Mouse (Mus musculus) kidney, adult 2 months (tissue): ENCODE results near the gene Mrpl38. TPM values are rescaled to one million over a fixed set of nuclear protein-coding genes. Genes with fewer than 3 reads are reported as not detected.
"Not testable (repeated sequence)": the region's sequence is repeated elsewhere in the genome, so short reads cannot be mapped to it uniquely, and the experiment has no call there.

Experiments used
- DNase-seq: peaks from one replicate; pipeline ENCODE4 v3.0.0; 2021
- H3K27ac ChIP-seq: fragments of 200-500 bp; 2 replicates; pipeline ENCODE4 v1.5.1; 2012; ENCODE audit warnings: low read depth, low read length, control low read depth, inconsistent platforms; ENCODE audit not compliant: insufficient read depth
- H3K27me3 ChIP-seq: fragments of 200-500 bp; replicated peaks from 2 replicates; pipeline ENCODE4 v1.6.1; 2012; ENCODE audit warnings: mild to moderate bottlenecking, moderate library complexity, low read length, inconsistent platforms; ENCODE audit not compliant: control insufficient read depth, insufficient read depth
- H3K36me3 ChIP-seq: fragments of 200-500 bp; 2 replicates; pipeline ENCODE4 v1.6.1; 2012; ENCODE audit warnings: mild to moderate bottlenecking, moderate library complexity, low read length, inconsistent platforms; ENCODE audit not compliant: control insufficient read depth, insufficient read depth
- H3K4me1 ChIP-seq: fragments of 200-500 bp; 2 replicates; pipeline ENCODE4 v1.6.1; 2011; ENCODE audit warnings: low read length; ENCODE audit not compliant: control insufficient read depth, insufficient read depth
- H3K4me3 ChIP-seq: fragments of 200-500 bp; 2 replicates; pipeline ENCODE4 v1.5.1; 2011; ENCODE audit warnings: mild to moderate bottlenecking, low read depth, low read length, control low read depth; ENCODE audit not compliant: insufficient read depth
- CTCF ChIP-seq: fragments of 200-500 bp; conservative IDR thresholded peaks from 2 replicates; pipeline ENCODE4 v1.5.1; 2011; ENCODE audit warnings: low read depth, mild to moderate bottlenecking, control low read depth, low read length, moderate library complexity, mixed read lengths; ENCODE audit not compliant: insufficient read depth, insufficient read length
- POLR2A ChIP-seq: fragments of 200-500 bp; IDR thresholded peaks from one replicate; pipeline ENCODE4 v1.6.1; 2011; ENCODE audit warnings: low read depth, low read length, control low read depth
- WGBS: fragments of 180-500 bp; shearing (Covaris S2); methylation state at CpG from one replicate; pipeline ENCODE4 v1.1.7; 2018; 5-methylcytosine and 5-hydroxymethylcytosine counted together
- polyA plus RNA-seq: library from polyadenylated mRNA; depleted of rRNA; stranded (reverse); fragments of >200 nt; gene quantifications from 2 replicates; pipeline ENCODE4 v1.2.3, GENCODE M21; 2012

Mrpl38 gene
- polyA plus RNA-seq, 1 experiment, result 70.7 TPM

DNA sequence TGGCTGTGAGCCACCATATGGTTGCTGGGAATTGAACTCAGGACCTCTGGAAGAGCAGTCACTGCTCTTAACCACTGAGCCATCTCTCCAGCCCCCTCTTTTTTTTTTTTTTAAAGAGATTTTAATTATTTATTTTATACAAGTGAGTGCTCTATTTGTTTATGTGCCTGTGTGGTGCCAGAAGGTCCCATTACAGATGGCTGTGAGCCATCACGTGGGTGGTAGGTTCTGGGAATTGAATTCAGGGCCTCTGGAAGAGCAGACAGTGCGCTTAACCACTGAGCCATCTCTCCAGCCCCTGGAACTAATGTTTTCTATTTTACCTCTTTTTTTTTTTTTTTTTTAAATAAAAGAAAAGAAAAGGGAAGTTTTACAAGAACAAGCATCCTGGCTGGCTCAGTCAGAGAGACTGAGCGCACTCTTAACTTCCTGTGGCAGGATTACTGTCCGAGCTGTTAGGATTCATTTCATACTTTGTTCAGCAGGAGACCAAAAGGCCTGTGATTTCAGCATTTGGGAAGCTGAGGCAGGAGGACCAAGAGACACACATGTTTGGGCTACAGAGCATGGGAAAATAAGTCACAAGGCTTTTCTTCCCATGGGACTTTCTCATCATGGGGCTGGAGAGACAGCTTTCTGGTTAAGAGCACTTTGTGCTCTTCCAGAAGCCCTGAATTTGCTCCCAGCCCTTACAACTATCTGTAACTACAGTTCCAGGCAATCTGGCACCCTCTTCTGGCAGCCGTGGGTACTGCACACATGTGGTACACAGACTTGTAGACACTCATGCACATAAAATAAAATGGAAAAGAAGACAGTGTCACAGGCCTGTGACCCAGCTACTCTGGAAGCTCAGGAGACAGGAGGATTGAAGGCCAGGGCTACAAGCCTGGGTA lies 42.2 kb downstream of the Mrpl38 start:
- H3K36me3 ChIP-seq, result no peaks in the 10 kb centered on the region
- 84% methylated on average over 5 of the region's 5 CpGs for WGBS
- DNase-seq, result peak; percentile 29
- no peaks in the 10 kb centered on the region for H3K27me3 ChIP-seq
- TF ChIP-seq CTCF (peak; percentile 54), POLR2A (no peak)
- H3K27ac ChIP-seq, result no peak overlapping the region
- no peak overlapping the region for H3K4me3 ChIP-seq
- peaks cover 24% of the 10 kb centered on the region for H3K4me1 ChIP-seq

- TF ChIP-seq CTCF, result no peak
- no peak for TF ChIP-seq POLR2A
- Histone ChIP-seq H3K36me3 (no peaks in the 10 kb centered on the region), H3K27me3 (no peaks in the 10 kb centered on the region), H3K27ac (peak overlapping the region; percentile 62), H3K4me3 (no peak overlapping the region), H3K4me1 (peaks cover 16% of the 10 kb centered on the region)
- DNase-seq, result peak; percentile 92
- WGBS, result 46% methylated on average over 3 of the region's 3 CpGs
These were observed 43.1 kb downstream of the Mrpl38 start for GRCm38 (mm10) chr11:116095573-116095972.

- DNase-seq, result peak; percentile 60
- no peaks in the 10 kb centered on the region for H3K36me3 ChIP-seq
- no peak for TF ChIP-seq POLR2A
- no peak for TF ChIP-seq CTCF
- WGBS, result 48% methylated on average over 16 of the region's 16 CpGs
- no peak overlapping the region for H3K4me3 ChIP-seq
- H3K27ac ChIP-seq, result peak overlapping the region; percentile 76
- H3K4me1 ChIP-seq, result peaks cover 10% of the 10 kb centered on the region; the same call in 1 of the 2 replicates
- no peaks in the 10 kb centered on the region for H3K27me3 ChIP-seq
These were observed 44.7 kb downstream of the Mrpl38 start for GRCm38 (mm10) chr11:116093771-116094565.

DNA sequence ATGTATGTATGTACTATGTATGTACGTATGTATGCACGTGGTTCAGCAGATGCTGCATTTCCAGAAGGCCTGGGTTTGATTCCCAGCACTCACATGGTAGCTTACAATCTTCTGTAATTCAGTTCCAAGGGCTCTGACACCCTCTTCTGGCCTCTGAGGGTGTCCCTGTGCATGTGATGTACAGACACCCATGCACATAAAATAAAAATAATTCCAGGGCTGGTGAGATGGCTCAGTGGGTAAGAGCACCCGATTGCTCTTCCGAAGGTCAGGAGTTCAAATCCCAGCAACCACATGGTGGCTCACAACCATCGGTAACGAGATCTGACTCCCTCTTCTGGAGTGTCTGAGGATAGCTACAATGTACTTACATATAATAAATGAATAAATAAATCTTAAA lies 45.7 kb downstream of the Mrpl38 start:
- not testable (repeated sequence) for H3K27me3 ChIP-seq, H3K4me3 ChIP-seq, H3K27ac ChIP-seq, H3K36me3 ChIP-seq, H3K4me1 ChIP-seq, DNase-seq
- 86% methylated on average over 6 of the region's 6 CpGs for WGBS

DNA sequence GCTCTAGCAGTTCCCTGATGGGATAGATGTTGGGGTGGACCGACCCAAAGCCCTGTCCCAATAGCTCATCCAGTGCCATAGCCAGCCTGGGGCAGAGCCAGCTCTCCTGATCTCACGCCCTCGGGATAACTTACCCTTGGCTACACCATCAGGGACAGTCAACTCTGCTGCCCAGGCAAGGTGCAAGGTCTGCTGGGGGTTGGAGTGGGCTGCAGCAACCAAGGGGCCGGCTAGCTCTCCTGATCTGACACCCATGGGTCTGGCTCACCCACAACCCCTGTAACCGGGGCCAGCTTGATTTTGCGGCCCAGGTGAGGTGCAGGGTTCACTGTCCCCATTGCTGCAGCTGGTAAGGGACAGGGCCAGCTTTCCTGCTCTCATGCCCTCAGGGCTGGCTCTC lies 47.1 kb downstream of the Mrpl38 start:
- peak; percentile 38 for DNase-seq
- TF ChIP-seq CTCF (no peak), POLR2A (no peak)
- H3K36me3 ChIP-seq, result no peaks in the 10 kb centered on the region
- 62% methylated on average over 6 of the region's 6 CpGs for WGBS
- no peak overlapping the region for H3K4me3 ChIP-seq
- no peaks in the 10 kb centered on the region for H3K27me3 ChIP-seq
- H3K4me1 ChIP-seq, result peaks cover 9% of the 10 kb centered on the region; the same call in 1 of the 2 replicates
- no peak overlapping the region for H3K27ac ChIP-seq

DNA sequence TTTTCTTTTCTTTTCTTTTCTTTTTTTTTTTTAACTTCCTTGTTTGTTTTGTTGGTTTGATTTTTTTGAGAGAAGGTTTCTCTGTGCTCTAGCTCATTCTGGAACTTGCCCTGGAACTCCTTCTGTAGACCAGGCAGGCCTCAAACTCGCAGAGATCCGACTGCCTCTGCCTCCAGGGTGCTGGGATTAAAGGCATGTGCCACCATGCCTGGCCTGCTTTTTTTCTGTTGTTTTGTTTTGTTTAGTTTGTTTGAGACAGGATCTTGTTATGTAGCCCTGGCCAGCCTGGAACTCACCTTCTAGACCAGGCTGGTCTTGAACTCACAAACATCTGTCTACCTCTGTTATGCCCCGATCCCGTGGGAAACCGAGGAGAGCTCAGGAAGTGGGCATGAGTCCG lies 49.1 kb downstream of the Mrpl38 start:
- no peak for DNase-seq
- WGBS, result 86% methylated on average over 6 of the region's 6 CpGs
- no peak overlapping the region for H3K4me3 ChIP-seq
- H3K36me3 ChIP-seq, result no peaks in the 10 kb centered on the region
- TF ChIP-seq CTCF, result no peak
- TF ChIP-seq POLR2A, result no peak
- H3K4me1 ChIP-seq, result peaks cover 14% of the 10 kb centered on the region
- H3K27me3 ChIP-seq, result no peaks in the 10 kb centered on the region
- H3K27ac ChIP-seq, result no peak overlapping the region

DNA sequence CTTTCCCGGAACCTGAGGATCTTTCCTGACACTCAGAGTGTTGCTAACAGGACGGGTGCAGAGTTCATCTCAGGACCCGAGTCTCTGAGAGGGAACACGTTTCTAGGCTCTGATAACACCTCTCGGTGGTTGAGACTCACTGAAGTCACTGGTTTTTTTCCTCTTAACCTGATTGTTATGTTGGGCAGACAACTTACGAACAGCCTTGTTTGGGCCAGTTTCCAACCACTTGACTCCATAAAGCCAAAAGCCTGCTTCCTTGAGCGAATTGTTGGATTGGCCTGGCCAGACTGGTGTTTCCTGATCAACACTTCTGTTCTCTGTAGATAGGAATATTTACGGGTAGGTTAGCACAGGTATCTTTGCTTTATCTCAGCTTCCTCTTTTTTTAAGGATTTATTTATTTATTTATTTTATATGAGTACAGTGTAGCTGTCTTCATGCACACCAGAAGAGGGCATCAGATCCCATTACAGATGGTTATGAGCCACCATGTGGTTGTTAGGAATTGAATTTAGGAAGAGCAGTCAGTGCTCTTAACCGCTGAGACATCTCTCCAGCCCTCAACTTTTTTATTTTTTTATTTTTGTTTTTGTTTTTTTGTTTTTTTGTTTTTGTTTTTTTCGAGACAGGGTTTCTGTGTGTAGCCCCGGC lies 49.8 kb downstream of the Mrpl38 start:
- TF ChIP-seq CTCF (no peak), POLR2A (no peak)
- Histone ChIP-seq H3K27me3 (no peaks in the 10 kb centered on the region), H3K27ac (peak overlapping the region; percentile 98), H3K36me3 (no peaks in the 10 kb centered on the region), H3K4me3 (no peak overlapping the region), H3K4me1 (peaks cover 14% of the 10 kb centered on the region)
- peak; percentile 64 for DNase-seq
- WGBS, result 42% methylated on average over 11 of the region's 11 CpGs
